Mouse (Mus musculus) hindbrain, embryonic 10.5 days (tissue): ENCODE data around the gene Soga3. TPM values are rescaled to one million over a fixed set of nuclear protein-coding genes. Genes with fewer than 3 reads are reported as not detected.

ENCODE experiments used
- DNase-seq: peaks from one replicate; pipeline ENCODE4 v3.0.0-alpha.2; 2017; ENCODE audit warnings: low spot score
- H3K27ac ChIP-seq: fragments of 300-500 bp; sonication (generic); 2 replicates; pipeline ENCODE4 v1.5.1; 2016; ENCODE audit warnings: mild to moderate bottlenecking, moderate library complexity
- H3K27me3 ChIP-seq: fragments of 300-500 bp; sonication (generic); 2 replicates; pipeline ENCODE4 v1.6.1; 2016; ENCODE audit warnings: mild to moderate bottlenecking; ENCODE audit not compliant: poor library complexity, insufficient read depth, severe bottlenecking
- H3K36me3 ChIP-seq: fragments of 300-500 bp; sonication (generic); 2 replicates; pipeline ENCODE4 v1.6.1; 2016; ENCODE audit warnings: mild to moderate bottlenecking, moderate library complexity
- H3K4me1 ChIP-seq: fragments of 300-500 bp; sonication (generic); replicated peaks from 2 replicates; pipeline ENCODE4 v1.6.1; 2016; ENCODE audit warnings: mild to moderate bottlenecking
- H3K4me3 ChIP-seq: fragments of 300-500 bp; sonication (generic); 2 replicates; pipeline ENCODE4 v1.5.1; 2016; ENCODE audit warnings: mild to moderate bottlenecking, moderate library complexity
- H3K9me3 ChIP-seq: fragments of 300-500 bp; sonication (generic); 2 replicates; pipeline ENCODE4 v1.6.1; 2016; ENCODE audit warnings: mild to moderate bottlenecking, moderate library complexity
- WGBS: fragments of 180-500 bp; shearing (Covaris S2); methylation state at CpG from one replicate; pipeline ENCODE4 v1.1.7; 2016; 5-methylcytosine and 5-hydroxymethylcytosine counted together
- polyA plus RNA-seq: library from polyadenylated mRNA; unstranded; fragments of >200 nt; fragmentation: Nextera tagmentation; extraction: Ambion mirVana; gene quantifications from 2 replicates; pipeline ENCODE4 v1.2.1, GENCODE M21; 2016

Soga3 gene
- 15.3 and 31.6 TPM in 2 replicates for polyA plus RNA-seq

- Histone ChIP-seq H3K36me3 (0 out of 2 replicates have a peak, but pooled peaks cover 7% of the 10 kb centered on the region), H3K9me3 (no peaks in the 10 kb centered on the region), H3K27ac (peak within 1 kb of the TSS; percentile 97), H3K4me3 (peak within 1 kb of the TSS; percentile 74), H3K4me1 (peaks cover 46% of the 10 kb centered on the region), H3K27me3 (peaks cover 15% of the 10 kb centered on the region)
- under 1% methylated on average over 34 of the region's 34 CpGs for WGBS
- DNase-seq, result peak; percentile 86
Observed at GRCm38 (mm10) chr10:29143566-29144335, at the start of gene Soga3. Gene Soga3 (plus strand): TSS chr10:29143839.

- Histone ChIP-seq H3K4me1 (no peaks in the 10 kb centered on the region), H3K36me3 (no peaks in the 10 kb centered on the region), H3K27ac (no peak overlapping the region), H3K27me3 (no peaks in the 10 kb centered on the region), H3K9me3 (no peaks in the 10 kb centered on the region), H3K4me3 (no peak overlapping the region)
- WGBS, result 19% methylated on average over 4 of the region's 4 CpGs
- DNase-seq, result no peak
Observed at GRCm38 (mm10) chr10:29106962-29107361, 36.7 kb upstream of the Soga3 start.

DNA sequence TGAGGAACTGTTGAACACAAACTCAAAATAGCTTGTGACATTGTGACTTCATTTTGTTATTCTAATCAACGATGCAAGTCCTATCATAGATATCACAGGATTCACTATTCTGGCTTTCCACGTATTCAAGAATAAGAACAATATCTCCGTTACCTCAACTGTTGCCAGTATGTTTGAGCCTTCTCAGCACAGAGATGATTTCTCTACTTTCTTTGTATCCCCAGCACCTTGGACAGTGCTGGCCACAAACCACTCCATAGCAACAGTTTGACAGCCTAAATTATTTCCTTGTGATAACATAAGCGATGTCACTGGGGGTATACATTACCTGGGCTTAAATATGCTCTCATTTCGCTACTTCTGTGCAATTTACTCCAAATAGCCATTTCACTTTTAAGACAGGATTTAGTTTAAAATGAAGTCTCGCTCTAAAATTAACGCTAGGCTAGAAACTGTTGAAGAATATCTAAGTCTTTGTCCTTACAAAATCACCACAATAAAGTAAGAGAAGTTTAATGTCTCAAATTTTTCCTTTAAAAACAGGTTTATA lies 1.0 kb upstream of the Soga3 start:
- Histone ChIP-seq H3K9me3 (no peaks in the 10 kb centered on the region), H3K27ac (peak overlapping the region; percentile 97), H3K36me3 (no peaks in the 10 kb centered on the region), H3K27me3 (peaks cover 4% of the 10 kb centered on the region), H3K4me1 (peaks cover 35% of the 10 kb centered on the region), H3K4me3 (peak overlapping the region; percentile 74)
- no peak for DNase-seq
- 32% methylated on average over 7 of the region's 7 CpGs for WGBS

- H3K27ac ChIP-seq, result peak overlapping the region; percentile 97
- H3K4me3 ChIP-seq, result peak overlapping the region; percentile 74
- no peaks in the 10 kb centered on the region for H3K9me3 ChIP-seq
- H3K36me3 ChIP-seq, result peaks cover 11% of the 10 kb centered on the region
- H3K27me3 ChIP-seq, result peaks cover 17% of the 10 kb centered on the region
- WGBS, result 13% methylated on average over 8 of the region's 12 CpGs
- peak; percentile 5 for DNase-seq
- H3K4me1 ChIP-seq, result peaks cover 47% of the 10 kb centered on the region
Observed at GRCm38 (mm10) chr10:29144612-29145405, 1.2 kb downstream of the Soga3 start.

DNA sequence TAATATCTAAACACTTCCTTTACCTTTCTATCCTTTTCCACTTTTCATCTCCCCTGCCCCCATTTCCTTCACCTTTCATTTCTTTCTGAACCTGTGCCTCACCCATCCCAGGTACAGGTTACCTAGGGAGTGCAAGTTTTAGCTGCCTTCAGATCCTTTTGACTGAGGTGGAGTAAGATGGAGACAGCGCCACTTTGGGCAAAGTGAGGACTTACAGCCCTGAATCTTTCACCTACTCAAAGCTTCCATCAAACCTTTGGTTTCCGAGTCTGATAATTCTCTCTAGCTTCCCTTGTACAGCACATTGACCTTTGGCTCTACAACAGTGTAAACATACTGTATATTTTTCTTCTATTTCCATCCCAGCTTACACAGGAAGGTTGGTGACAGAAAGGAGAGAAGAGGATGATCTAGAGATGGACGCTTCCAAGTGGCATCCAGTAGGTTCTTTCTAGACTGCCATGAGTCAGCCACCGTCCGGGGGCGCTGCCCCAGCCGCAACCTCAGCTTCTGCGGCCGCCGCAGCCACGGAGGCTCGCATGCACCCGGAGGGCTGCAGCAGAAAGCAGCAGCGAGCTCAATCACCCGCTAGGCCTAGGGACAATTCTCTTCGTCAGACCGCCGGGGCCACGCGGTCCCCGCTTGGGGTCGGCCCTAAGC lies 2.7 kb downstream of the Soga3 start:
- WGBS, result under 1% methylated on average over 22 of the region's 22 CpGs
- no peak for DNase-seq
- Histone ChIP-seq H3K36me3 (peaks cover 24% of the 10 kb centered on the region), H3K9me3 (no peaks in the 10 kb centered on the region), H3K4me3 (peak overlapping the region; percentile 74), H3K4me1 (peaks cover 47% of the 10 kb centered on the region), H3K27ac (peak overlapping the region; percentile 85), H3K27me3 (peaks cover 17% of the 10 kb centered on the region)

GRCm38 (mm10) chr10:29146858-29147640 lies 3.4 kb downstream of the Soga3 start:
- WGBS, result under 1% methylated on average over 63 of the region's 65 CpGs
- Histone ChIP-seq H3K4me3 (peak overlapping the region; percentile 74), H3K27ac (peak overlapping the region; percentile 85), H3K27me3 (peaks cover 17% of the 10 kb centered on the region), H3K4me1 (peaks cover 47% of the 10 kb centered on the region), H3K9me3 (no peaks in the 10 kb centered on the region), H3K36me3 (peaks cover 31% of the 10 kb centered on the region)
- peak; percentile 86 for DNase-seq

DNA sequence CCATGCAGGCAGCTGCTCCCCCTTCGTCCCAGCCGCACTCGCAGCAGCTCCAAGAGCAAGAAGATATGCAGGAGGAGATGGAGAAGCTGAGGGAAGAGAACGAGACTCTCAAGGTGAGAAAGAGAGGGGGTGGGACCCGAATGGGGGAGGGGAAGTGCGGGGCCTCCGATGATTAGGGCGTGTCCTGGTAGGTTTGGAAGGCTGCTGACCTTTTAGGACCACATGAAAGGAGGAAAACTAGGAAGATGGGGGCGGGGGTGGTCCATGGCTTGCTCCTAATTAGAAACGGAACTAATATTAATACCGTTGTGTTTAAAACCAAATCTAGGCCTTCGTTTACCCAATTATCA lies 4.0 kb downstream of the Soga3 start:
- Histone ChIP-seq H3K9me3 (no peaks in the 10 kb centered on the region), H3K27me3 (peaks cover 17% of the 10 kb centered on the region), H3K4me3 (peak overlapping the region; percentile 74), H3K36me3 (peaks cover 37% of the 10 kb centered on the region), H3K4me1 (peaks cover 43% of the 10 kb centered on the region), H3K27ac (peak overlapping the region; percentile 85)
- DNase-seq, result no peak
- WGBS, result under 1% methylated on average over 12 of the region's 12 CpGs

- peaks cover 17% of the 10 kb centered on the region for H3K27me3 ChIP-seq
- peak; percentile 29 for DNase-seq
- peak overlapping the region; percentile 74 for H3K4me3 ChIP-seq
- H3K9me3 ChIP-seq, result no peaks in the 10 kb centered on the region
- WGBS, result 2% methylated on average over 21 of the region's 21 CpGs
- H3K4me1 ChIP-seq, result peaks cover 39% of the 10 kb centered on the region
- peak overlapping the region; percentile 85 for H3K27ac ChIP-seq
- peaks cover 41% of the 10 kb centered on the region for H3K36me3 ChIP-seq
Observed at GRCm38 (mm10) chr10:29148076-29148475, 4.4 kb downstream of the Soga3 start.

- DNase-seq, result no peak
- Histone ChIP-seq H3K9me3 (no peaks in the 10 kb centered on the region), H3K4me3 (no peak overlapping the region), H3K36me3 (peaks cover 88% of the 10 kb centered on the region), H3K4me1 (no peaks in the 10 kb centered on the region), H3K27me3 (no peaks in the 10 kb centered on the region), H3K27ac (no peak overlapping the region)
- WGBS, result 93% methylated on average over 3 of the region's 3 CpGs
Observed at GRCm38 (mm10) chr10:29155304-29155703, 11.7 kb downstream of the Soga3 start.

- 91% methylated on average over 2 of the region's 2 CpGs for WGBS
- no peaks in the 10 kb centered on the region for H3K9me3 ChIP-seq
- H3K27me3 ChIP-seq, result no peaks in the 10 kb centered on the region
- peaks cover 90% of the 10 kb centered on the region for H3K36me3 ChIP-seq
- DNase-seq, result no peak
- H3K27ac ChIP-seq, result no peak overlapping the region
- no peaks in the 10 kb centered on the region for H3K4me1 ChIP-seq
- no peak overlapping the region for H3K4me3 ChIP-seq
Observed at GRCm38 (mm10) chr10:29161664-29162063, 18.0 kb downstream of the Soga3 start.

DNA sequence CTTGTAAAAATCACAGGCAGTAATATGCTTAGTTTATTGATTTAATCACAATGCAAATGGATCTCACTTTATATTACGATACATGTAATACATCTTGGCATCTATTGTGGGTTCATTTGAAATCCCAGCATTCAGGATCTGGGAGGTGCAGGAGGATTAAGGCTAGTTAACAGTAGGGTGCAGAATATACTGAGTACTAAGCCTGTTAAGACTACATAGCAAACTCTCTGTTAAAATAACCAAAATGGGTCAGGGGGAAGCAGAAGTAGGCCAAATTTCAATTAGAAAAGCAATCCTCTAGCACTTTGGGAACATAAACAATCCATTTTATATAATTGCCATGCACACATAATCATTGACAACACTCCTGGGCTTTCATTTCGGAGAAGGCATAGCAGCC lies 30.1 kb downstream of the Soga3 start:
- Histone ChIP-seq H3K4me1 (no peaks in the 10 kb centered on the region), H3K4me3 (no peak overlapping the region), H3K36me3 (peaks cover 86% of the 10 kb centered on the region), H3K27ac (no peak overlapping the region), H3K27me3 (no peaks in the 10 kb centered on the region), H3K9me3 (peaks cover 10% of the 10 kb centered on the region)
- WGBS, result 90% methylated on average over 2 of the region's 2 CpGs
- DNase-seq, result no peak

GRCm38 (mm10) chr10:29175656-29176055 lies 32.0 kb downstream of the Soga3 start:
- Histone ChIP-seq H3K9me3 (peaks cover 10% of the 10 kb centered on the region), H3K27ac (no peak overlapping the region), H3K36me3 (peaks cover 81% of the 10 kb centered on the region), H3K4me3 (no peak overlapping the region), H3K27me3 (no peaks in the 10 kb centered on the region), H3K4me1 (no peaks in the 10 kb centered on the region)
- DNase-seq, result no peak
- WGBS, result 80% methylated on average over 3 of the region's 3 CpGs
